Mouse (Mus musculus): ENCODE measurements around the gene Gfer. TPM values are rescaled to one million over a fixed set of nuclear protein-coding genes. Genes with fewer than 3 reads are reported as not detected.
"Not testable (repeated sequence)": the region's sequence is repeated elsewhere in the genome, so short reads cannot be mapped to it uniquely, and the experiment has no call there.

Gene Gfer
- polyA plus RNA-seq, 1 experiment from 2014 or later = 23.9 TPM

GRCm38 (mm10) chr17:24725637-24726390 lies 29.9 kb upstream of the Gfer start:
- Histone ChIP-seq H3K9ac (ENCODE audit: low read depth, low read length) (no peak overlapping the region), H3K4me2 (ENCODE audit: low read depth, low read length) (no peak overlapping the region), H3K27ac (ENCODE audit: low read length) (no peak overlapping the region), H3K4me1 (ENCODE audit: control insufficient read depth, low read depth, low read length) (peaks cover 28% of the 10 kb centered on the region), H3K36me3 (ENCODE audit: control insufficient read depth, insufficient read depth) (peaks cover 9% of the 10 kb centered on the region), H3K4me3 (ENCODE audit: low read depth, low read length) (no peak overlapping the region), H3K27me3 (ENCODE audit: control insufficient read depth, insufficient read depth, low read depth, low read length) (no peaks in the 10 kb centered on the region; the same call in 1 of the 2 replicates), H3K9me3 (replicated peaks; ENCODE audit: control insufficient read depth, low read length) (no peaks in the 10 kb centered on the region)
- WGBS (ENCODE audit: insufficient replicate concordance) = 46% methylated on average over 3 of the region's 3 CpGs
- ATAC-seq (ENCODE audit: low read depth) = no peak

GRCm38 (mm10) chr17:24724184-24724583 lies 28.2 kb upstream of the Gfer start, which contains the start of gene Ndufb10:
TSS of gene Ndufb10 (minus strand) at chr17:24724478.
- H3K9me3 ChIP-seq (replicated peaks; ENCODE audit: control insufficient read depth, low read length) = no peaks in the 10 kb centered on the region

GRCm38 (mm10) chr17:24723881-24724180 lies 27.9 kb upstream of the Gfer start:
- H3K9ac ChIP-seq (ENCODE audit: low read depth, low read length) = peak overlapping the region; percentile 97
- H3K9me3 ChIP-seq (replicated peaks; ENCODE audit: control insufficient read depth, low read length) = no peaks in the 10 kb centered on the region
- peak overlapping the region; percentile 93 for H3K4me3 ChIP-seq (ENCODE audit: low read depth, low read length)
- no peaks in the 10 kb centered on the region; the same call in 1 of the 2 replicates for H3K27me3 ChIP-seq (ENCODE audit: control insufficient read depth, insufficient read depth, low read depth, low read length)
- peaks cover 9% of the 10 kb centered on the region for H3K36me3 ChIP-seq (ENCODE audit: control insufficient read depth, insufficient read depth)
- 0% methylated on average over 15 of the region's 15 CpGs for WGBS (ENCODE audit: insufficient replicate concordance)
- ATAC-seq (ENCODE audit: low read depth) = peak; percentile 35
- peak overlapping the region; percentile 71 for H3K4me2 ChIP-seq (ENCODE audit: low read depth, low read length)
- peaks cover 33% of the 10 kb centered on the region for H3K4me1 ChIP-seq (ENCODE audit: control insufficient read depth, low read depth, low read length)
- H3K27ac ChIP-seq (ENCODE audit: low read length) = peak overlapping the region; percentile 90

More at GRCm38 (mm10) chr17:24724184-24724583, 28.2 kb upstream of the Gfer start, which contains the start of gene Ndufb10:
- peak; percentile 68 for ATAC-seq (ENCODE audit: low read depth)
- Histone ChIP-seq H3K36me3 (ENCODE audit: control insufficient read depth, insufficient read depth) (peaks cover 9% of the 10 kb centered on the region), H3K27ac (ENCODE audit: low read length) (peak within 1 kb of the TSS; percentile 90), H3K4me3 (ENCODE audit: low read depth, low read length) (peak within 1 kb of the TSS; percentile 93), H3K9ac (ENCODE audit: low read depth, low read length) (peak within 1 kb of the TSS; percentile 97), H3K27me3 (ENCODE audit: control insufficient read depth, insufficient read depth, low read depth, low read length) (no peaks in the 10 kb centered on the region; the same call in 1 of the 2 replicates), H3K4me2 (ENCODE audit: low read depth, low read length) (peak within 1 kb of the TSS; percentile 71), H3K4me1 (ENCODE audit: control insufficient read depth, low read depth, low read length) (peaks cover 29% of the 10 kb centered on the region)
- 0% methylated on average over 30 of the region's 30 CpGs for WGBS (ENCODE audit: insufficient replicate concordance)

GRCm38 (mm10) chr17:24723122-24723880 lies 27.3 kb upstream of the Gfer start:
- 1% methylated on average over 12 of the region's 12 CpGs for WGBS (ENCODE audit: insufficient replicate concordance)
- H3K36me3 ChIP-seq (ENCODE audit: control insufficient read depth, insufficient read depth) = peaks cover 9% of the 10 kb centered on the region
- H3K4me1 ChIP-seq (ENCODE audit: control insufficient read depth, low read depth, low read length) = peaks cover 37% of the 10 kb centered on the region
- peak overlapping the region; percentile 71 for H3K4me2 ChIP-seq (ENCODE audit: low read depth, low read length)
- ATAC-seq (ENCODE audit: low read depth) = no peak
- H3K9me3 ChIP-seq (replicated peaks; ENCODE audit: control insufficient read depth, low read length) = no peaks in the 10 kb centered on the region
- peak overlapping the region; percentile 97 for H3K9ac ChIP-seq (ENCODE audit: low read depth, low read length)
- H3K27ac ChIP-seq (ENCODE audit: low read length) = peak overlapping the region; percentile 90
- peak overlapping the region; percentile 93 for H3K4me3 ChIP-seq (ENCODE audit: low read depth, low read length)
- no peaks in the 10 kb centered on the region; the same call in 1 of the 2 replicates for H3K27me3 ChIP-seq (ENCODE audit: control insufficient read depth, insufficient read depth, low read depth, low read length)

- H3K4me2 ChIP-seq (ENCODE audit: low read depth, low read length) = peak overlapping the region; percentile 71
- peak overlapping the region; percentile 18; the same call in 1 of the 2 replicates for H3K9ac ChIP-seq (ENCODE audit: low read depth, low read length)
- H3K27me3 ChIP-seq (ENCODE audit: control insufficient read depth, insufficient read depth, low read depth, low read length) = no peaks in the 10 kb centered on the region; the same call in 1 of the 2 replicates
- H3K4me3 ChIP-seq (ENCODE audit: low read depth, low read length) = peak overlapping the region; percentile 93
- H3K9me3 ChIP-seq (replicated peaks; ENCODE audit: control insufficient read depth, low read length) = no peaks in the 10 kb centered on the region
- WGBS (ENCODE audit: insufficient replicate concordance) = 16% methylated on average over 13 of the region's 13 CpGs
- peaks cover 37% of the 10 kb centered on the region for H3K4me1 ChIP-seq (ENCODE audit: control insufficient read depth, low read depth, low read length)
- ATAC-seq (ENCODE audit: low read depth) = no peak
- peaks cover 9% of the 10 kb centered on the region for H3K36me3 ChIP-seq (ENCODE audit: control insufficient read depth, insufficient read depth)
- peak overlapping the region; percentile 42 for H3K27ac ChIP-seq (ENCODE audit: low read length)
Observed at GRCm38 (mm10) chr17:24722220-24722924, 26.4 kb upstream of the Gfer start.

GRCm38 (mm10) chr17:24721383-24721955 lies 25.5 kb upstream of the Gfer start:
- H3K27ac ChIP-seq (ENCODE audit: low read length) = peak overlapping the region; percentile 42
- not testable (repeated sequence) for H3K27me3 ChIP-seq (ENCODE audit: control insufficient read depth, insufficient read depth, low read depth, low read length); H3K9me3 ChIP-seq (replicated peaks; ENCODE audit: control insufficient read depth, low read length); H3K36me3 ChIP-seq (ENCODE audit: control insufficient read depth, insufficient read depth); ATAC-seq (ENCODE audit: low read depth)
- H3K4me3 ChIP-seq (ENCODE audit: low read depth, low read length) = peak overlapping the region; percentile 93
- peak overlapping the region; percentile 71 for H3K4me2 ChIP-seq (ENCODE audit: low read depth, low read length)
- H3K4me1 ChIP-seq (ENCODE audit: control insufficient read depth, low read depth, low read length) = peaks cover 37% of the 10 kb centered on the region
- peak overlapping the region; percentile 68 for H3K9ac ChIP-seq (ENCODE audit: low read depth, low read length)
- 7% methylated on average over 7 of the region's 7 CpGs for WGBS (ENCODE audit: insufficient replicate concordance)

GRCm38 (mm10) chr17:24720616-24721015 lies 24.7 kb upstream of the Gfer start:
- Histone ChIP-seq H3K4me2 (ENCODE audit: low read depth, low read length) (peak overlapping the region; percentile 71), H3K27ac (ENCODE audit: low read length) (peak overlapping the region; percentile 76), H3K9ac (ENCODE audit: low read depth, low read length) (peak overlapping the region; percentile 71), H3K4me3 (ENCODE audit: low read depth, low read length) (peak overlapping the region; percentile 93), H3K4me1 (ENCODE audit: control insufficient read depth, low read depth, low read length) (peaks cover 37% of the 10 kb centered on the region)
- not testable (repeated sequence) for H3K27me3 ChIP-seq (ENCODE audit: control insufficient read depth, insufficient read depth, low read depth, low read length); H3K36me3 ChIP-seq (ENCODE audit: control insufficient read depth, insufficient read depth); ATAC-seq (ENCODE audit: low read depth); H3K9me3 ChIP-seq (replicated peaks; ENCODE audit: control insufficient read depth, low read length)
- 1% methylated on average over 11 of the region's 11 CpGs for WGBS (ENCODE audit: insufficient replicate concordance)

GRCm38 (mm10) chr17:24719494-24720222 lies 23.7 kb upstream of the Gfer start:
- Histone ChIP-seq H3K4me2 (ENCODE audit: low read depth, low read length) (peak overlapping the region; percentile 74), H3K4me1 (ENCODE audit: control insufficient read depth, low read depth, low read length) (peaks cover 37% of the 10 kb centered on the region), H3K27me3 (ENCODE audit: control insufficient read depth, insufficient read depth, low read depth, low read length) (no peaks in the 10 kb centered on the region), H3K9ac (ENCODE audit: low read depth, low read length) (peak overlapping the region; percentile 79), H3K4me3 (ENCODE audit: low read depth, low read length) (peak overlapping the region; percentile 93), H3K36me3 (ENCODE audit: control insufficient read depth, insufficient read depth) (peaks cover 9% of the 10 kb centered on the region), H3K27ac (ENCODE audit: low read length) (peak overlapping the region; percentile 83), H3K9me3 (replicated peaks; ENCODE audit: control insufficient read depth, low read length) (no peaks in the 10 kb centered on the region)
- under 1% methylated on average over 61 of the region's 61 CpGs for WGBS (ENCODE audit: insufficient replicate concordance)
- peak; percentile 94 for ATAC-seq (ENCODE audit: low read depth)

Measured in liver, embryonic 16.5 days (tissue).